Mouse (Mus musculus) limb, embryonic 15.5 days (tissue): Measurements from ENCODE around the gene Rps6kb2. TPM values are rescaled to one million over a fixed set of nuclear protein-coding genes. Genes with fewer than 3 reads are reported as not detected.

Experiments
- ATAC-seq: fragments of 200-750 bp; cut with Nextera tagmentation; 2 replicates; pipeline ENCODE4 v1.8.0; 2017; ENCODE audit warnings: low read depth, moderate TSS enrichment; ENCODE audit not compliant: insufficient number of reproducible peaks, low FRiP score, low TSS enrichment
- H3K27ac ChIP-seq: fragments of 300-500 bp; sonication (generic); 2 replicates; pipeline ENCODE4 v1.5.1; 2015; ENCODE audit warnings: moderate library complexity, mild to moderate bottlenecking, inconsistent platforms
- H3K27me3 ChIP-seq: fragments of 300-500 bp; sonication (generic); 2 replicates; pipeline ENCODE4 v1.6.1; 2015; ENCODE audit warnings: inconsistent platforms
- H3K36me3 ChIP-seq: fragments of 300-500 bp; sonication (generic); 2 replicates; pipeline ENCODE4 v1.6.1; 2015; ENCODE audit warnings: inconsistent platforms
- H3K4me1 ChIP-seq: fragments of 300-500 bp; sonication (generic); 2 replicates; pipeline ENCODE4 v1.6.1; 2015; ENCODE audit warnings: inconsistent platforms
- H3K4me2 ChIP-seq: fragments of 300-500 bp; sonication (generic); 2 replicates; pipeline ENCODE4 v1.6.1; 2015; ENCODE audit warnings: mild to moderate bottlenecking, inconsistent platforms
- H3K4me3 ChIP-seq: fragments of 300-500 bp; sonication (generic); 2 replicates; pipeline ENCODE4 v1.5.1; 2015; ENCODE audit warnings: mild to moderate bottlenecking, inconsistent platforms
- H3K9ac ChIP-seq: fragments of 300-500 bp; sonication (generic); 2 replicates; pipeline ENCODE4 v1.6.1; 2015; ENCODE audit warnings: inconsistent platforms
- H3K9me3 ChIP-seq: fragments of 300-500 bp; sonication (generic); 2 replicates; pipeline ENCODE4 v1.6.1; 2016; ENCODE audit warnings: inconsistent platforms
- WGBS: fragments of 180-500 bp; shearing (Covaris S2); methylation state at CpG from one replicate; pipeline ENCODE4 v1.1.7; 2015; 5-methylcytosine and 5-hydroxymethylcytosine counted together
- polyA plus RNA-seq: library from polyadenylated mRNA; unstranded; fragments of >200 nt; fragmentation: Nextera tagmentation; extraction: Ambion mirVana; gene quantifications from 2 replicates; pipeline ENCODE4 v1.2.1, GENCODE M21; 2015

Gene Rps6kb2
- polyA plus RNA-seq, 1 experiment from 2014 or later = 68.8 TPM

DNA sequence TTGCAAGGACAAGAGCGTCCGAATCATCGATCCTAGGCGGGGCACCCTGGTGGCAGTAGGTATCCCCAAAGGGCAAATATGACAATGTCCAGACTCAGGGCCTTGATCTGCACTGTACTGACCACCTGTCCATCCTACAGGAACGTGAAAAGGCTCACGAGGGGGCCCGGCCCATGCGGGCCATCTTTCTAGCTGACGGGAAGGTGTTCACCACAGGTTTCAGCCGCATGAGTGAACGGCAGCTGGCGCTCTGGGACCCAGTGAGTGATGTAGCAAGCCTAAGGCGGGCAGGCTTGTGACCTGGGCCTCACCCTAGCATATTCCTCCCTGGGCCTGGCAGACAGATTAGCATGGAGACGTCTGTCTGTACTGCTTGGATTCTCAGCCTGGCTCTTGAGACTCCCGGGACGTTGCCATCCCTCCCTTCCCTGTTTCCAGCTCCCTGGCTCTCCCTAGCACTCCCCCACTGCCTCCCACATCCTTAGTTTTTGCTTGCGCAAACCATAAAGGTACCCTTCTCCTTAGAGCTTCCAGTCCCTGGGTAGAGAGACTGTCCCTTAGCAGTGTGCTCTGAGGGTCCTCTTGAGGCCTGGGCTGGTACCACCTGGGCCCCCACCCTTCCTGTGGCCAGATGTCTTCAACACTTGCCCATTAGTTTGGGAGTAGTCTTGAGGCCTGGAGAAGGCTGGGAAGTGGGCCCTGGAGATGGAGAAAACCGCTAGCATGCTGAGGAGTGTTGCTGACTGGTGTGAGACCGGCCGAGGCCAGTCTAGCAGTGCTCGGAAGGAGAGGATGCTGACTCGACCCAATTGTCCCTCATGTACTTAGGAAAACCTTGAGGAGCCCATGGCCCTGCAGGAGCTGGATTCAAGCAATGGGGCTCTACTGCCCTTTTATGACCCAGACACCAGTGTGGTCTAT, 12.3 kb downstream of the Rps6kb2 start:
- no peak overlapping the region for H3K4me3 ChIP-seq
- no peaks in the 10 kb centered on the region for H3K9me3 ChIP-seq
- no peak overlapping the region for H3K27ac ChIP-seq
- no peak overlapping the region for H3K9ac ChIP-seq
- WGBS = 89% methylated on average over 22 of the region's 22 CpGs
- no peaks in the 10 kb centered on the region for H3K27me3 ChIP-seq
- ATAC-seq = no peak
- no peak overlapping the region for H3K4me2 ChIP-seq
- H3K36me3 ChIP-seq = peaks cover 46% of the 10 kb centered on the region
- H3K4me1 ChIP-seq = peaks cover 22% of the 10 kb centered on the region

- 93% methylated on average over 17 of the region's 17 CpGs for WGBS
- Histone ChIP-seq H3K36me3 (peaks cover 39% of the 10 kb centered on the region), H3K4me3 (peak overlapping the region; percentile 92), H3K27ac (no peak overlapping the region), H3K9me3 (no peaks in the 10 kb centered on the region), H3K4me1 (peaks cover 22% of the 10 kb centered on the region), H3K9ac (no peak overlapping the region), H3K4me2 (peak overlapping the region; percentile 81), H3K27me3 (no peaks in the 10 kb centered on the region)
- no peak for ATAC-seq
Measured at GRCm38 (mm10) chr19:4149764-4150461, 13.2 kb downstream of the Rps6kb2 start.

- no peaks in the 10 kb centered on the region for H3K9me3 ChIP-seq
- H3K9ac ChIP-seq = peak overlapping the region; percentile 90
- ATAC-seq = no peak
- no peaks in the 10 kb centered on the region for H3K27me3 ChIP-seq
- peak overlapping the region; percentile 92 for H3K4me3 ChIP-seq
- peaks cover 39% of the 10 kb centered on the region for H3K36me3 ChIP-seq
- H3K27ac ChIP-seq = peak overlapping the region; percentile 81
- peaks cover 22% of the 10 kb centered on the region for H3K4me1 ChIP-seq
- H3K4me2 ChIP-seq = peak overlapping the region; percentile 81
- WGBS = 85% methylated on average over 11 of the region's 11 CpGs
Measured at GRCm38 (mm10) chr19:4149283-4149682, 13.9 kb downstream of the Rps6kb2 start.

DNA sequence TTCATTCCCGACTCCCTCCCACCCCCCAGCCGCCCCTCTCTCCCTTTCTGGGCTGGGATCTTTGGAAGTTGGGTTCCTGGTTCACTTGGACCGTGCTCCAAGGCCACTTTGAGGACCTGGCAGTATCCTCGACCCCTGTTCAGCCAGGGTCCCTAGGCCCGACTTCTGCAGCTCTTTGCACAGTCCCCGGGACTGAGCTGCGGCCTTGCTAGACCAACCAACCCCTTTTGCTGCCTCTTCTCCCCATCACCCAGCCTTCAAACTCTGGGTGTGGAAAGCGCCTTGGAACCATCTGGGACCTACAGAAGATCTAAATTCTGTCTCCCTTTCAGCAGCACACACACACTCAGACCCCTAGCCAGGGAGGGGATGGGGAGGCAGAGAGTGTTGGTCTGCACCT, 14.3 kb downstream of the Rps6kb2 start:
- peaks cover 38% of the 10 kb centered on the region for H3K36me3 ChIP-seq
- ATAC-seq = peak; percentile 20
- H3K27me3 ChIP-seq = no peaks in the 10 kb centered on the region
- H3K9ac ChIP-seq = peak overlapping the region; percentile 90
- peaks cover 22% of the 10 kb centered on the region for H3K4me1 ChIP-seq
- 2% methylated on average over 8 of the region's 8 CpGs for WGBS
- H3K27ac ChIP-seq = peak overlapping the region; percentile 81
- H3K4me3 ChIP-seq = peak overlapping the region; percentile 92
- no peaks in the 10 kb centered on the region for H3K9me3 ChIP-seq
- peak overlapping the region; percentile 81 for H3K4me2 ChIP-seq

DNA sequence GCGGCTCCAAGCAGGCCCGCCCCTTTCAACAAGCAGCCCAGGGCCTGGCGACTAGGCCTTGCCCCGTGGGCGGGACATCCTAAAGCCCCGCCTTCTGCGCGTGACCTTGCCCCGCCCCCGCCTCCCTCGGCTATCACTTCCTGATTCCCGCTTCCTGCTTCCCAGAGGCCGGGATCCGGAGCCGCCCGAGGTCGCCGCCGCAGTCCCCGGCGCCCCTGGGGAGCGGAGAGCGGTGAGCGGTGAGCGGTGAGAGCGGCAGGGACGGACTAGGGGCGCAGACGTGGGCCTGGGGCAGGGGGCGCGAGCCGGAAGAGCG, 14.7 kb downstream of the Rps6kb2 start, which contains the start of gene Coro1b:
Gene Coro1b, plus strand, starts transcription at position 129 of the 316 bp plus-strand sequence.
- Histone ChIP-seq H3K9ac (peak within 1 kb of the TSS; percentile 90), H3K4me2 (peak within 1 kb of the TSS; percentile 81), H3K4me1 (peaks cover 22% of the 10 kb centered on the region), H3K9me3 (no peaks in the 10 kb centered on the region), H3K4me3 (peak within 1 kb of the TSS; percentile 92), H3K27me3 (no peaks in the 10 kb centered on the region), H3K36me3 (peaks cover 34% of the 10 kb centered on the region), H3K27ac (peak within 1 kb of the TSS; percentile 81)
- under 1% methylated on average over 33 of the region's 33 CpGs for WGBS
- peak; percentile 92 for ATAC-seq

GRCm38 (mm10) chr19:4147782-4148490, 15.2 kb downstream of the Rps6kb2 start:
- ATAC-seq = no peak
- no peaks in the 10 kb centered on the region for H3K27me3 ChIP-seq
- 40% methylated on average over 9 of the region's 9 CpGs for WGBS
- no peaks in the 10 kb centered on the region for H3K9me3 ChIP-seq
- H3K27ac ChIP-seq = peak overlapping the region; percentile 28
- H3K36me3 ChIP-seq = peaks cover 29% of the 10 kb centered on the region
- H3K9ac ChIP-seq = peak overlapping the region; percentile 90; the same call in 1 of the 2 replicates
- peak overlapping the region; percentile 81 for H3K4me2 ChIP-seq
- H3K4me3 ChIP-seq = peak overlapping the region; percentile 92
- H3K4me1 ChIP-seq = peaks cover 22% of the 10 kb centered on the region

GRCm38 (mm10) chr19:4147022-4147405, 16.1 kb downstream of the Rps6kb2 start:
- Histone ChIP-seq H3K9ac (no peak overlapping the region), H3K4me2 (no peak overlapping the region), H3K4me1 (peaks cover 22% of the 10 kb centered on the region), H3K36me3 (peaks cover 21% of the 10 kb centered on the region), H3K9me3 (no peaks in the 10 kb centered on the region), H3K27ac (no peak overlapping the region), H3K27me3 (no peaks in the 10 kb centered on the region), H3K4me3 (no peak overlapping the region)
- no peak for ATAC-seq
- 48% methylated on average over 3 of the region's 3 CpGs for WGBS

- no peak overlapping the region for H3K4me2 ChIP-seq
- ATAC-seq = no peak
- H3K4me3 ChIP-seq = no peak overlapping the region
- peaks cover 22% of the 10 kb centered on the region for H3K4me1 ChIP-seq
- WGBS = 61% methylated on average over 12 of the region's 12 CpGs
- H3K9me3 ChIP-seq = no peaks in the 10 kb centered on the region
- no peaks in the 10 kb centered on the region for H3K27me3 ChIP-seq
- H3K36me3 ChIP-seq = peaks cover 18% of the 10 kb centered on the region
- H3K9ac ChIP-seq = no peak overlapping the region
- no peak overlapping the region for H3K27ac ChIP-seq
Measured at GRCm38 (mm10) chr19:4146366-4147021, 16.7 kb downstream of the Rps6kb2 start.

DNA sequence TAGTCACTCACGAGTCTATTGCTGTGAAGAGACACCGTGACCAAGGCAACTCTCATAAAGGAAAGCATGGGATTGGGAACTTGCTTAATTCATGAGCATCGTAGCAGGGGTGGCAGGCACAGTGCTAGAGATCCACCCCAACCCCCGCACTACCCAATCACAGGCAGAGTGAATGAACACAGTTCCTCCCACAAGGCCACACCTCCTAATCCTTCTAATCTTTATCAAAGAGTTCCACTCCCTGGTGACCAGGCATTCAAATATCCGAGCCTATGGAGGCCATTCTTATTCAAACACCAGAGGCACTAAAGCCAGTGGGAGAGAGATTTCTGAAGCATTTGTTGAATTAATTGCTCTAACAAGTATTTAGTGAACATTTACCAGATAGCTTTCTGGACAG, 17.2 kb downstream of the Rps6kb2 start:
- no peak overlapping the region for H3K4me2 ChIP-seq
- no peaks in the 10 kb centered on the region for H3K27me3 ChIP-seq
- no peak overlapping the region for H3K4me3 ChIP-seq
- WGBS = 86% methylated on average over 5 of the region's 5 CpGs
- ATAC-seq = no peak
- no peak overlapping the region for H3K9ac ChIP-seq
- H3K36me3 ChIP-seq = peaks cover 13% of the 10 kb centered on the region
- H3K4me1 ChIP-seq = peaks cover 22% of the 10 kb centered on the region
- no peak overlapping the region for H3K27ac ChIP-seq
- H3K9me3 ChIP-seq = no peaks in the 10 kb centered on the region

DNA sequence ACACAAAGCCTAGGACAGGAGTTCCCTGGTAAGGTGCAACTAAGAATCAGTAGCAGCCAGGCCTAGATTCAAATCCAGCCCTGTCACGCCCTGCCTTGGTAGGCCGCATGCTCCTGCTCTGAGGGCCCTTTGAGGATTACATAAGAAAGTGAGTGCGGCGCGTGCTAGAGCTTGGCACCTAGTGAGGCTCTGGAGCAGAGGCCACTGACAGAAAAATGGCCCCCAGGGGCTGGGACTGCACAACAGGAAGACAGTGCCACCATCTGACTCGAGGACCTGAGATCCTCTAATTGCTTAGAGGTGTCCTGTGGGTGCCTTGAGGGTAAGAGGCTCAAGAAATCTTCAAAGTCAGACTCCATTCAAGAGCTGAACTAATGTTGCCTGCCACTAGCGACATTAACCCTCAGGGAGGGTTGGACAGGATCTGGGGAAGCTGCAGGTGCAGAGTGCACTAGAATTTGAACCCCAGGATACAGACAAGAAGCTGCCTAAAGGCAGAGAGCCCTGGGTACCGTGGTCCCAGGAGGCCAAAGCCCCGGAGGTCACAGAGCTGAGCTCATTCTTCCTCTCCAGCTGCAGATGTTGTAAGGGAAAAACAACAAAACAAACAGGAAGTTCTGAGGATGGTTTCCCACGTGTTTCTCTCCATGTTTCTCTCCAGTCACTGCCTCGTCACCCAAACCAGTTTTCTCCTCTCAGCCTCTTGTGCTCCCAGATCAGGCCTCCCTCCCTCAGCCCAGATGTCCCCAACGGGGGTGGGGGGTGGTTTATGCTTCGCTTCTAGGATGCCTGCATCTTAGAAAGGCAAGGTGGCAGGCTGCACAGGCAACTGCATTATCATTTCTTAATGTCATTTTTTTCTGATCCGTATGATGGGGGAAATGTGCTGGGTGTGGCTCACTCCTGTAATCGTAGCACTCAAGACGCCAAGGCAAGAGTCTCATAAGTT, 18.3 kb downstream of the Rps6kb2 start:
- WGBS = 77% methylated on average over 16 of the region's 16 CpGs
- H3K4me1 ChIP-seq = peaks cover 17% of the 10 kb centered on the region
- H3K9me3 ChIP-seq = no peaks in the 10 kb centered on the region
- no peak for ATAC-seq
- no peak overlapping the region for H3K4me3 ChIP-seq
- no peak overlapping the region for H3K9ac ChIP-seq
- H3K27me3 ChIP-seq = no peaks in the 10 kb centered on the region
- H3K4me2 ChIP-seq = no peak overlapping the region
- peaks cover 1% of the 10 kb centered on the region for H3K36me3 ChIP-seq
- no peak overlapping the region for H3K27ac ChIP-seq
